Mouse (Mus musculus) myocyte (in vitro differentiated cells): Measurements from ENCODE around the gene Zfp36l1.

ENCODE experiments used
- CEBPB ChIP-seq: IDR thresholded peaks from 2 replicates; pipeline ENCODE4 v1.6.1; 2011; ENCODE audit warnings: mild to moderate bottlenecking, moderate library complexity; ENCODE audit not compliant: poor library complexity, insufficient read depth, severe bottlenecking
- E2F4 ChIP-seq: IDR thresholded peaks from one replicate; pipeline ENCODE4 v1.6.1; 2011; ENCODE audit warnings: mild to moderate bottlenecking, control low read depth, moderate library complexity; ENCODE audit not compliant: insufficient read depth
- MAX ChIP-seq: IDR thresholded peaks from one replicate; pipeline ENCODE4 v1.6.1; 2011; ENCODE audit warnings: low read depth, mild to moderate bottlenecking, control low read depth
- MYOD1 ChIP-seq, 3 experiments: IDR thresholded peaks; one replicate each; pipeline ENCODE4 v1.6.1; 2011; ENCODE audit warnings: control low read depth in 2 of 3, low read depth in 2 of 3, mild to moderate bottlenecking in 2 of 3, moderate library complexity in 1 of 3; ENCODE audit not compliant: insufficient read length in 2 of 3, control insufficient read depth in 1 of 3
- MYOG ChIP-seq, 3 experiments: IDR thresholded peaks; one replicate each; pipeline ENCODE4 v1.6.1; 2011; ENCODE audit warnings: control low read depth in 2 of 3, low read depth in 2 of 3, mild to moderate bottlenecking in 2 of 3; ENCODE audit not compliant: insufficient read length in 2 of 3, control insufficient read depth in 1 of 3, insufficient read depth in 1 of 3
- POLR2A ChIP-seq: IDR thresholded peaks from one replicate; pipeline ENCODE4 v1.6.1; 2011; ENCODE audit warnings: low read depth, mild to moderate bottlenecking, control low read depth, moderate library complexity; ENCODE audit not compliant: insufficient read length
- POLR2AphosphoS2 ChIP-seq: IDR thresholded peaks from one replicate; pipeline ENCODE4 v1.6.1; 2011; ENCODE audit warnings: low read depth, control low read depth; ENCODE audit not compliant: insufficient read length
- REST ChIP-seq: IDR thresholded peaks from one replicate; pipeline ENCODE4 v1.6.1; 2011; ENCODE audit warnings: mild to moderate bottlenecking, control low read depth, moderate library complexity; ENCODE audit not compliant: insufficient read depth, insufficient read length
- USF1 ChIP-seq: IDR thresholded peaks from one replicate; pipeline ENCODE4 v1.6.1; 2011; ENCODE audit warnings: low read depth, mild to moderate bottlenecking, control low read depth, moderate library complexity

- TF ChIP-seq POLR2A, result no peak
- no peak for TF ChIP-seq POLR2AphosphoS2
- TF ChIP-seq MAX, result no peak
- no peak for TF ChIP-seq USF1
- TF ChIP-seq MYOD1 (IDR thresholded peaks at IDR 0.05; ENCODE audit: control insufficient read depth in 1 of 3, insufficient read length in 2 of 3, low read depth in 2 of 3), result no peak
- no peak for TF ChIP-seq E2F4
- TF ChIP-seq MYOG (IDR thresholded peaks at IDR 0.05; ENCODE audit: control insufficient read depth in 1 of 3, insufficient read depth in 1 of 3, insufficient read length in 2 of 3, low read depth in 2 of 3), result no peak
- TF ChIP-seq REST, result no peak
- no peak for TF ChIP-seq CEBPB
Measured at GRCm38 (mm10) chr12:80153687-80154326, 41.0 kb upstream of the Zfp36l1 start.
